Mouse (Mus musculus) monocyte, adult 5-6 weeks (primary cell): ENCODE measurements around the gene Gm48551. TPM values are rescaled to one million over a fixed set of nuclear protein-coding genes. Genes with fewer than 3 reads are reported as not detected.

Source experiments
- ATAC-seq: fragments of 153-309, 156-312 bp; replicated peaks from 2 replicates; pipeline ENCODE4 v1.8.0; 2017; ENCODE audit warnings: mild to moderate bottlenecking; ENCODE audit not compliant: low TSS enrichment, insufficient number of reproducible peaks, severe bottlenecking, poor library complexity, low FRiP score
- total RNA-seq: library from RNA; stranded (forward); fragments of 200-1000, 200-491, 200-594 nt; gene quantifications from 3 replicates; pipeline ENCODE4 v1.2.3, GENCODE M21; 2017

The Gm48551 gene
- total RNA-seq, 1 experiment from 2014 or later: not detected

- no peak for ATAC-seq
These were observed 50.3 kb downstream of the Gm48551 start for GRCm38 (mm10) chr10:81434361-81435263.

- no peak for ATAC-seq
These were observed 51.2 kb downstream of the Gm48551 start for GRCm38 (mm10) chr10:81435436-81435835.

GRCm38 (mm10) chr10:81441019-81441418, 56.8 kb downstream of the Gm48551 start:
- 0 out of 2 replicates have a peak, but pooled peaks have one; percentile 40 for ATAC-seq

Other genes starting within 250 kb of the Gm48551 start
- 28.4 to 40.6 TPM (median 30.5 TPM) in 3 replicates for gene Zbtb7a, start 249.2 kb upstream of the Gm48551 start, total RNA-seq
- gene Pias4, start 216.5 kb upstream of the Gm48551 start, total RNA-seq: 13.0 to 24.9 TPM (median 21.2 TPM) in 3 replicates
- gene Eef2, start 207.8 kb upstream of the Gm48551 start, total RNA-seq: 1,029 to 1,258 TPM (median 1,077 TPM) in 3 replicates
- gene Dapk3, start 201.5 kb upstream of the Gm48551 start, total RNA-seq: 30.4 to 45.3 TPM (median 37.3 TPM) in 3 replicates
- gene 4930442H23Rik, start 200.6 kb upstream of the Gm48551 start, total RNA-seq: 0.49 TPM in 1 of 3 replicates, not detected in the others
- not detected in 3 replicates for gene Nmrk2, start 182.4 kb upstream of the Gm48551 start, total RNA-seq
- gene Atcay, start 153.6 kb upstream of the Gm48551 start, total RNA-seq: not detected in 3 replicates
- 0.10 to 0.58 TPM in 2 of 3 replicates, not detected in the other for gene Zfr2, start 151.3 kb upstream of the Gm48551 start, total RNA-seq
- gene Matk, start 131.5 kb upstream of the Gm48551 start, total RNA-seq: 10.2 to 29.6 TPM (median 11.9 TPM) in 3 replicates
- gene Mrpl54, start 117.5 kb upstream of the Gm48551 start, total RNA-seq: 77.4 to 89.3 TPM (median 78.0 TPM) in 3 replicates
- gene Apba3, start 117.5 kb upstream of the Gm48551 start, total RNA-seq: 8.9 to 13.4 TPM (median 11.5 TPM) in 3 replicates
- gene Tjp3, start 92.9 kb upstream of the Gm48551 start, total RNA-seq: 2.6 to 8.9 TPM (median 3.0 TPM) in 3 replicates
- gene Pip5k1c, start 91.5 kb upstream of the Gm48551 start, total RNA-seq: 47.3 to 69.4 TPM (median 50.3 TPM) in 3 replicates
- 24.5 to 34.3 TPM (median 25.5 TPM) in 3 replicates for gene Cactin, start 63.4 kb upstream of the Gm48551 start, total RNA-seq
- 0.19 TPM in 1 of 3 replicates, not detected in the others for gene Tbxa2r, start 55.7 kb upstream of the Gm48551 start, total RNA-seq
- not detected in 3 replicates for gene Gipc3, start 41.2 kb upstream of the Gm48551 start, total RNA-seq
- 28.8 to 40.1 TPM (median 38.7 TPM) in 3 replicates for gene Hmg20b, start 34.0 kb upstream of the Gm48551 start, total RNA-seq
- gene Mfsd12, start 27.0 kb upstream of the Gm48551 start, total RNA-seq: 5.3 to 9.6 TPM (median 6.3 TPM) in 3 replicates
- 1.4 to 2.4 TPM in 2 of 3 replicates, not detected in the other for gene 4930404N11Rik, start 18.6 kb upstream of the Gm48551 start, total RNA-seq
- 8.2 to 12.9 TPM (median 11.7 TPM) in 3 replicates for gene Fzr1, start 6.0 kb upstream of the Gm48551 start, total RNA-seq
- 18.6 to 22.3 TPM (median 20.9 TPM) in 3 replicates for gene Dohh, start within 50 bp of the Gm48551 start, total RNA-seq
- not detected in 3 replicates for gene Gm48552, start 4.5 kb downstream of the Gm48551 start, total RNA-seq
- gene Smim24, start 8.6 kb downstream of the Gm48551 start, total RNA-seq: 3.9 to 7.9 TPM (median 6.3 TPM) in 3 replicates
- gene Nfic, start 71.2 kb downstream of the Gm48551 start, total RNA-seq: 4.1 to 7.6 TPM (median 5.1 TPM) in 3 replicates
- gene Celf5, start 98.2 kb downstream of the Gm48551 start, total RNA-seq: 0.32 TPM in 1 of 3 replicates, not detected in the others
- 42.6 to 86.4 TPM (median 79.6 TPM) in 3 replicates for gene Ncln, start 111.9 kb downstream of the Gm48551 start, total RNA-seq
- gene S1pr4, start 115.7 kb downstream of the Gm48551 start, total RNA-seq: 20.5 to 50.8 TPM (median 33.5 TPM) in 3 replicates
- 20.3 to 41.0 TPM (median 29.4 TPM) in 3 replicates for gene Gna15, start 139.8 kb downstream of the Gm48551 start, total RNA-seq
- 2.2 to 17.5 TPM (median 15.1 TPM) in 3 replicates for gene Gna11, start 160.7 kb downstream of the Gm48551 start, total RNA-seq
- gene Aes, start 175.0 kb downstream of the Gm48551 start, total RNA-seq: 129 to 254 TPM (median 141 TPM) in 3 replicates
- 2.0 to 3.2 TPM (median 2.7 TPM) in 3 replicates for gene Tle2, start 190.1 kb downstream of the Gm48551 start, total RNA-seq
- gene Tle6, start 216.6 kb downstream of the Gm48551 start, total RNA-seq: not detected in 3 replicates
- gene BC025920, start 221.8 kb downstream of the Gm48551 start, total RNA-seq: 0.75 to 2.4 TPM (median 1.8 TPM) in 3 replicates
- gene Sirt6, start 243.3 kb downstream of the Gm48551 start, total RNA-seq: 4.8 to 5.8 TPM (median 5.0 TPM) in 3 replicates
- gene Ankrd24, start 244.1 kb downstream of the Gm48551 start, total RNA-seq: 0.38 to 3.9 TPM (median 1.1 TPM) in 3 replicates